Mouse (Mus musculus) stomach, postnatal 0 days (tissue): ENCODE data around the gene Scfd1. TPM values are rescaled to one million over a fixed set of nuclear protein-coding genes. Genes with fewer than 3 reads are reported as not detected.

Source experiments
- ATAC-seq: fragments of 200-750 bp; cut with Nextera tagmentation; 2 replicates; pipeline ENCODE4 v1.8.0; 2017; ENCODE audit not compliant: low FRiP score, low TSS enrichment
- DNase-seq: peaks from one replicate; pipeline ENCODE4 v3.0.0-alpha.2; 2016; ENCODE audit warnings: low spot score
- H3K27ac ChIP-seq: fragments of 300-500 bp; sonication (generic); replicated peaks from 2 replicates; pipeline ENCODE4 v1.5.1; 2014; ENCODE audit warnings: mild to moderate bottlenecking, control low read depth
- H3K27me3 ChIP-seq: fragments of 300-500 bp; sonication (generic); 2 replicates; pipeline ENCODE4 v1.6.1; 2014; ENCODE audit warnings: low read length; ENCODE audit not compliant: control insufficient read depth, insufficient read depth
- H3K36me3 ChIP-seq: fragments of 300-500 bp; sonication (generic); 2 replicates; pipeline ENCODE4 v1.6.1; 2014; ENCODE audit warnings: low read length, mixed read lengths; ENCODE audit not compliant: control insufficient read depth, insufficient read depth
- H3K4me1 ChIP-seq: fragments of 300-500 bp; sonication (generic); replicated peaks from 2 replicates; pipeline ENCODE4 v1.6.1; 2014; ENCODE audit warnings: antibody characterized with exemption; ENCODE audit not compliant: control insufficient read depth, insufficient read depth
- H3K4me2 ChIP-seq: fragments of 300-500 bp; sonication (generic); replicated peaks from 2 replicates; pipeline ENCODE4 v1.6.1; 2014; ENCODE audit warnings: low read depth, mild to moderate bottlenecking, control low read depth, moderate library complexity
- H3K4me3 ChIP-seq: fragments of 300-500 bp; sonication (generic); 2 replicates; pipeline ENCODE4 v1.5.1; 2014; ENCODE audit warnings: low read depth, low read length, control low read depth
- H3K9ac ChIP-seq: fragments of 300-500 bp; sonication (generic); 2 replicates; pipeline ENCODE4 v1.6.1; 2014; ENCODE audit warnings: mild to moderate bottlenecking, low read length, control low read depth, mixed read lengths
- H3K9me3 ChIP-seq: fragments of 300-500 bp; sonication (generic); 2 replicates; pipeline ENCODE4 v1.6.1; 2016; ENCODE audit warnings: low read length; ENCODE audit not compliant: control insufficient read depth
- CTCF ChIP-seq: IDR thresholded peaks from 2 replicates; pipeline ENCODE4 v1.5.1; 2016; ENCODE audit warnings: antibody characterized with exemption, low read depth, mild to moderate bottlenecking, moderate library complexity
- EP300 ChIP-seq: optimal IDR thresholded peaks from 2 replicates; pipeline ENCODE3; 2016; ENCODE audit warnings: antibody characterized with exemption
- WGBS: fragments of 180-500 bp; shearing (Covaris S2); extraction: QIAGEN DNeasy Blood & Tissue Kit; methylation state at CpG from one replicate; pipeline ENCODE4 v1.1.7; 2014; 5-methylcytosine and 5-hydroxymethylcytosine counted together
- polyA plus RNA-seq: library from polyadenylated mRNA; unstranded; fragments of >200 nt; fragmentation: Nextera tagmentation; extraction: Ambion mirVana; gene quantifications from 2 replicates; pipeline ENCODE4 v1.2.1, GENCODE M21; 2015

Scfd1 gene
- polyA plus RNA-seq, 1 experiment from 2014 or later: 61.8 TPM

DNA sequence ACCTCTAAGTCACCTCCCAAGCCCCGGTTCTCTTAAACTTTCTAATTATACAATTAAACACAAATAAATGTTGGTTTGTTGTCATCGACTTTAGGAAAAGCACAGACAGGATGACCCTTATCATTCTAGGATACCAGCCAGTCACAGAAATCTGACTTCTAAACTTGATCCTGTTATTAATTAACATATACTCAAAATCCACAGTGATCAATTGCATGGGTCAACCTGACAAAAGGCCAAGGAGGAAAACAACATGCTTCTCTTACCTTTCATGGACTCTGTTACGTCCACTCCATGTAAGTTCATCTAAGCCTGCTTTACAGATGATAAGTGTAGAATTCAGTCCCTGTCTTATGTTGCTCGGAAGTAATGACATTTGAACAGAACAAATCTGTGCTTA lies 93.6 kb downstream of the Scfd1 start:
- Histone ChIP-seq H3K4me1 (no peaks in the 10 kb centered on the region), H3K4me3 (no peak overlapping the region), H3K9ac (no peak overlapping the region), H3K36me3 (no peaks in the 10 kb centered on the region), H3K9me3 (no peaks in the 10 kb centered on the region), H3K27ac (no peak overlapping the region), H3K27me3 (no peaks in the 10 kb centered on the region), H3K4me2 (no peak overlapping the region)
- TF ChIP-seq EP300 (no peak), CTCF (no peak)
- ATAC-seq: no peak
- no peak for DNase-seq
- 80% methylated on average over 4 of the region's 4 CpGs for WGBS

DNA sequence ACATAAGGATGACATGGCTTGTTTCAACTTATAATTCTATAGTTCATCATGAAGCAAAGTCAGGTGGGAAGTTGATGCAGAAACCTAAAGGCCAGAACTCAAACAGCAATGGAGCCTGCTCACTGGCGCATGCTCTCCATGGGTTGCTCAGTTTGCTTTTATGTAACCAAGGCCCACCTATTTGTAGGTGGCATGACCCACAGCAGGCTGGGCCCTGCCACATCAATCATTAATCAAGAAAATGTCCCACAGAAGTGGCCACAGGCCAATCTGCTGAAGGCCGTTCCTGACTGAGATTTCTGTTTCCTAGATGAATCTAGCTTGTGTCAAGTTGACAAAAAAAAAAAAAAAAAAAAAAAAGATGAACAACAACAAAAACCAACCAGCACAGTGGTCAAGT lies 103.9 kb downstream of the Scfd1 start:
- H3K36me3 ChIP-seq: no peaks in the 10 kb centered on the region
- no peak for DNase-seq
- no peaks in the 10 kb centered on the region for H3K27me3 ChIP-seq
- ATAC-seq: no peak
- H3K4me3 ChIP-seq: no peak overlapping the region
- no peak overlapping the region for H3K4me2 ChIP-seq
- no peaks in the 10 kb centered on the region for H3K9me3 ChIP-seq
- no peak overlapping the region for H3K9ac ChIP-seq
- H3K4me1 ChIP-seq: no peaks in the 10 kb centered on the region
- 88% methylated on average over 2 of the region's 2 CpGs for WGBS
- H3K27ac ChIP-seq: no peak overlapping the region
- TF ChIP-seq EP300 (no peak), CTCF (no peak)

DNA sequence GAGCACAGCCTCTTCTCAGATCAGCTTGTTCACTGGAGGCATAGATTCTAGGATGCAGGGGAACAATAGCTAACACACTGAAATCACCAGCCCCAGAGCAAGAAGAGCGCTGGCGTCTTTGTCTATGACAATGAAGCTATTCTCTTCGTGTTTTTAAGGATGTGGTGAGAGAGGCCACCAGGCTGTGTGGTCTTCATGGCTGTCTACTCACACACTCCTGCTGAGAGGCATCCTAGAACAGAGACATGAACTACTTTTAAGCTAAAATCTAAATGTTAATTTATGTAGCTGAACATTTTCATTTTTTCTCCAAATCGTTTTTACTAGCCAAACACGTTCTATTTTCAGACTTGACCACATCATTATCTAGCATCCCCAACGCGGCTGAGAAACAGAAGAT lies 114.7 kb downstream of the Scfd1 start:
- no peak for TF ChIP-seq CTCF
- TF ChIP-seq EP300: no peak
- 82% methylated on average over 7 of the region's 7 CpGs for WGBS
- no peaks in the 10 kb centered on the region for H3K4me1 ChIP-seq
- ATAC-seq: no peak
- no peaks in the 10 kb centered on the region for H3K27me3 ChIP-seq
- H3K9ac ChIP-seq: no peak overlapping the region
- no peak for DNase-seq
- no peak overlapping the region for H3K4me2 ChIP-seq
- no peaks in the 10 kb centered on the region for H3K36me3 ChIP-seq
- H3K27ac ChIP-seq: no peak overlapping the region
- no peaks in the 10 kb centered on the region for H3K9me3 ChIP-seq
- H3K4me3 ChIP-seq: no peak overlapping the region

DNA sequence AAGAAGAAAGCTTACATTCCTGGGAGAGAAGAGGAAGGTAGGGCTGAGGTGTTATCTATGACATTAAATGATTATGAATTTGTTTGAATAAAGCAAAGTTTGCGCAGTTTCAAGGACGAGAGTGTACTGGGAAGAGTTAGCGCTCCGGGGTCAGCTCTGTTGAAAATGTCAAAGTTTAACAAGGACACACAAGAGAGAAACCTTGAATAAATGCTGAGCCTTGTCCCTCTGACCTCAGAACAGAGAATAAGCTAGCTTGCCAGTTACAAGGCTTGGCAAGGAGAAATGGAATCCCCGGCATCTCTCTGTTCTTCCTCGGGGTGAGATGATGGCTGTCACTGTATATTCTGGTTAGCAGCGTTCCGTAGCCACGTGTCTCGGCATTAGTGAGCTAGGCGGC lies 116.2 kb downstream of the Scfd1 start:
- Histone ChIP-seq H3K9me3 (no peaks in the 10 kb centered on the region), H3K4me2 (no peak overlapping the region), H3K27ac (no peak overlapping the region), H3K36me3 (no peaks in the 10 kb centered on the region), H3K4me1 (no peaks in the 10 kb centered on the region), H3K4me3 (no peak overlapping the region), H3K9ac (no peak overlapping the region), H3K27me3 (no peaks in the 10 kb centered on the region)
- DNase-seq (no peak), ATAC-seq (no peak)
- no peak for TF ChIP-seq EP300
- TF ChIP-seq CTCF: no peak
- 57% methylated on average over 11 of the region's 11 CpGs for WGBS

DNA sequence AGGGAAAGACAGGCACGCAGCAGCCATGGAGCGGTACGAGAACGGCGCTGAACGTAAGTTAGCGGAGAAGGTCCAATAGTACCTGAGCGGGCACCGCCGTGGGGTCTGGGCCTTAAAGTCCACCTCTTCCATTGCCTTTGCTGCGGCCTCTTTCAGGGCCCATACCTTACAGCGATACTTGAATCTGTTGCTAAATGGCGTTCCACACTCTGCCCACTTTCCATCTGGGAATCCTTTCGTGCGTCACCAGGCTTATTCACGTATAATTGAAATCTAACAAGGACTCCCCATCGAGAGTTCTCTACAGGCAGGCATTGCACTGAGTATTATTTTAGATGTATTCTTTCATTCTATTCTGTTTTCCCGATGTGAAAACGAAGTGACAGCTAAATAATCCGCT lies 117.3 kb downstream of the Scfd1 start:
- DNase-seq: no peak
- 95% methylated on average over 20 of the region's 20 CpGs for WGBS
- no peak overlapping the region for H3K4me3 ChIP-seq
- H3K36me3 ChIP-seq: no peaks in the 10 kb centered on the region
- H3K9ac ChIP-seq: no peak overlapping the region
- H3K4me2 ChIP-seq: no peak overlapping the region
- ATAC-seq: no peak
- no peak for TF ChIP-seq EP300
- no peak for TF ChIP-seq CTCF
- no peaks in the 10 kb centered on the region for H3K9me3 ChIP-seq
- H3K4me1 ChIP-seq: no peaks in the 10 kb centered on the region
- no peak overlapping the region for H3K27ac ChIP-seq
- H3K27me3 ChIP-seq: no peaks in the 10 kb centered on the region

Other genes with a start within 250 kb of the Scfd1 start
- 7.2 and 11.4 TPM in 2 replicates for gene G2e3, start 29.4 kb upstream of the Scfd1 start, polyA plus RNA-seq
- gene Coch, start 215.8 kb downstream of the Scfd1 start, polyA plus RNA-seq: 0.50 and 0.61 TPM in 2 replicates